Comparison of ENCODE assay signal across 26 mouse cellular contexts in genomic region chr17:66053349-66053748, GRCm38 (mm10).
"Had no signal": no experiment of that assay in that cellular context is flagged by ENCODE, and none has a peak within 500 bp of the region (broad histone marks: within the 10 kb centered on the region; RNA-seq: fewer than 3 reads in every experiment).

No protein-coding gene starts in this region.

- H3K36me3 ChIP-seq: intestine, embryonic 15.5 days; lung, embryonic 15.5 days; midbrain, embryonic 10.5 days; stomach, embryonic 15.5 days had no signal

- H3K4me1 ChIP-seq: intestine, embryonic 15.5 days; kidney, embryonic 15.5 days; limb, embryonic 15.5 days; midbrain, embryonic 10.5 days; midbrain, embryonic 15.5 days; neural tube, embryonic 12.5 days; neural tube, embryonic 15.5 days had no signal

- H3K27ac ChIP-seq: intestine, embryonic 15.5 days; kidney, embryonic 15.5 days; left cerebral cortex, adult 2 months; limb, embryonic 12.5 days; limb, embryonic 15.5 days; liver, embryonic 14.5 days; lung, embryonic 15.5 days; midbrain, embryonic 10.5 days; midbrain, embryonic 15.5 days; neural tube, embryonic 12.5 days; neural tube, embryonic 15.5 days; stomach, embryonic 15.5 days had no signal

- H3K9ac ChIP-seq: intestine, embryonic 15.5 days; kidney, embryonic 15.5 days; limb, embryonic 12.5 days; limb, embryonic 15.5 days; liver, embryonic 14.5 days; liver, postnatal 0 days; lung, embryonic 15.5 days; midbrain, embryonic 15.5 days; neural tube, embryonic 12.5 days; neural tube, embryonic 15.5 days; stomach, embryonic 15.5 days had no signal

- H3K4me2 ChIP-seq: intestine, embryonic 15.5 days; kidney, embryonic 15.5 days; limb, embryonic 12.5 days; limb, embryonic 15.5 days; liver, embryonic 11.5 days; lung, embryonic 15.5 days; midbrain, embryonic 15.5 days; neural tube, embryonic 12.5 days; neural tube, embryonic 15.5 days; stomach, embryonic 15.5 days had no signal

- DNase-seq: kidney, adult 11 months; kidney, adult 8-10 months; kidney, postnatal 10 days; kidney, postnatal 36 days; layer of hippocampus, postnatal 36 days; left cerebral cortex, postnatal 4 days; liver, postnatal 0 days; right cerebral cortex, adult 18-20 months; right cerebral cortex, postnatal 14 days; right cerebral cortex, postnatal 4 days; thymus, adult 18-20 months; thymus, postnatal 36 days had no signal

- H3K27me3 ChIP-seq: intestine, embryonic 15.5 days; kidney, embryonic 15.5 days; limb, embryonic 12.5 days; limb, embryonic 15.5 days; lung, embryonic 15.5 days; megakaryocyte, embryonic 14.5 days; midbrain, embryonic 15.5 days; neural tube, embryonic 12.5 days; neural tube, embryonic 15.5 days; stomach, embryonic 15.5 days had no signal

- H3K9me3 ChIP-seq: intestine, embryonic 15.5 days; kidney, embryonic 15.5 days; limb, embryonic 12.5 days; limb, embryonic 15.5 days; lung, embryonic 15.5 days; megakaryocyte, embryonic 14.5 days; midbrain, embryonic 10.5 days; midbrain, embryonic 15.5 days; neural tube, embryonic 12.5 days; neural tube, embryonic 15.5 days; stomach, embryonic 15.5 days had no signal

- H3K4me3 ChIP-seq: intestine, embryonic 15.5 days; kidney, embryonic 15.5 days; left cerebral cortex, adult 2 months; limb, embryonic 12.5 days; limb, embryonic 15.5 days; lung, embryonic 15.5 days; midbrain, embryonic 10.5 days; midbrain, embryonic 15.5 days; neural tube, embryonic 12.5 days; neural tube, embryonic 15.5 days; stomach, embryonic 15.5 days had no signal

- ATAC-seq: intestine, embryonic 15.5 days; liver, postnatal 0 days; midbrain, embryonic 15.5 days had no signal
